Mouse (Mus musculus) thymus, postnatal 25 days (tissue): ENCODE results near the gene Ift80.
"Not testable (repeated sequence)": the region's sequence is repeated elsewhere in the genome, so short reads cannot be mapped to it uniquely, and the experiment has no call there.

Experiments used
- DNase-seq: peaks from one replicate; pipeline ENCODE4 v3.0.0; 2022

Ift80 gene

GRCm38 (mm10) chr3:69004437-69005337 is at the start of gene Ift80, which contains the start of gene Smc4:
Gene Ift80 (minus strand): TSS chr3:69004570.
Gene Smc4 (plus strand): TSS chr3:69004738.
- peak; percentile 95 for DNase-seq

GRCm38 (mm10) chr3:69051894-69052293 is 47.5 kb upstream of the Ift80 start:
- no peak for DNase-seq

DNA sequence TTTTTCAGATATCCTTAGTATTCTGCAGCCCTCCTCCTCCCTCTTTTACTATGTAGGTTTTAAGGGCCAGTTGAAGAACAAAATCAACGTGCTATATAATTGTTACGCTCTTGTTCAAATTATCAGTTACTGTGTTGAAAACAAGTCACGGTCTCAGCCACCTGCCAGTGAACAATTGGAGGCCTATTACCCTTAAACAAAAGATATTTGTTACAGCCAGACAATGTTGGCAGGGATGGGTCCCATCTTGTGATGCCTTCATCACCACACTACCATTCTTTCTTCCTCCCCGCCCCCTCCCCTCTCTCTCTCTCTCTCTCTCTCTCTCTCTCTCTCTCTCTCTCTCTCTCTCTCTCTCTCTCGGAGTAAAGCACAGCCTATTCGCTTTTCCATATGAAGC is 44.6 kb upstream of the Ift80 start:
- no peak for DNase-seq

DNA sequence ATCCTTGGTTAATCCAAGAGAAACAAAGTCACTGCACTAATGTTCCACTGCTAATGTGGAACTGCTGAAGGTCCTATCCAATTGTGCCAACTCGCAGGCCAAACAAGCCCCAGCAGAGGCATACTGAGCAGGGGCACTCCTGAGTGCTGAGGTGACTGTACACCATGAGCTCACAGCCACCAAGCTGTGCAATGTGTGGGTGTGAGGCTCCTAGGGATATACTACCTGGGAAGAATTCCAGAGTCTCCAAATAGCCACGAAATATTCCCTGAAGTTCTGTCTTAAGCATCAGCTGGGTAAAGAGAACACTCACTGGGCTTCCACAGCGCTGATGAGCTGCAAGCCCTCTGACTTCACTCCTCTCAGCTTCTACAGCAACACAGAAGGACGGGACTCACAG is 43.3 kb upstream of the Ift80 start:
- no peak for DNase-seq

DNA sequence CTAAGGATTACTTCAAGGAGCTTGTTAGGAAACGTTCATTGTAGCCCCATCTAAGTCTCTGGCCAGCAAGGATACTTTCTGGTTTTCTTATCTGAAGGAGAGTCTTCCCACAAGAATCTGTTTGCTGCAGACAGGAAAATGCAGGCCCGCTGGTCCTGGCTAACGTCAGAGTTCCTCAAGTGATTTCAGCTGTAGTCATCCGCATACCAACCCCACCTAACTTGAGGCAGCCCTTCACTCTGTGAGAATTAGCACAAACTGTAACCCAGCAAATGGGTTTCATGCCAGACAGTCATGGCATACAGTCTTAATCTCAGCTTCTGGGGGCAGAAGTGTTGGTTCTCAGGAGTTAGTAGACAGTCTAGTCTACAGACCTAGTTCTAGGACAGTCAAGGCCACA is 42.1 kb upstream of the Ift80 start:
- DNase-seq: no peak

DNA sequence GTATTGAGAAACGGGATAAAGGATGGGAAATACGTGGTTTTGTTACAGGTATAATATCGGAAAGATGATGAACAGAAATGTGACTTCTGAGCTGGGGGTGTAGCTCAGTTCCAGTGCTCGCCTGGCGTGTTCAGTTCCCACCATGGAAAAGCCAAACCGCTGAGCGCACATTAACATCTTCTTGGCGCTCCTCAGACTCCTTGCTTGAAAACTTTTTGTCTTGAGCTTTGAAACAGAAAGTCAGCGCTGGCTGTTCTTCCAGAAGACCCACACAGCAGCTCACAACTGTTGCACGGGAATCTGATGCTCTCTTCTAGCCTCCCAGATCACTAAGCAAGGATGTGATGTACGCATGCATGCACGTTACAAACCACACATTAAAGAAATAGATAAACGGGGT is 41.4 kb upstream of the Ift80 start:
- no peak for DNase-seq

DNA sequence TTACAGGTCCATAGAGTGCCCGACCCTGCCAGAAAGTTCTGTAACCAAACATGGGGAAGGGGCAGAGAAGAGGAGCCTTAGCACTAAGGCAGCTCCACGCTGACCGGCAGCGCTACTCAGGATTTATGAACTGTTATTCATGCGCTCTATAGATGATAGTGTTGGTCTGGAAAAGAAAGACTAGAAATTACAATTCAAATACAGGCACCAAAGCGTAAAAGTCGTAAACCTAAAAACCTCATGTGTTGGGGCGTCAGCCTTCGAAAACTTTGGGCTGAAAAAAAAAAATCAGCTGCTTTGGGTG is 41.0 kb upstream of the Ift80 start:
- no peak for DNase-seq

- peak; percentile 93 for DNase-seq
Observed at GRCm38 (mm10) chr3:69044645-69045399, 40.5 kb upstream of the Ift80 start, which contains the start of gene Trim59. Gene Trim59 (minus strand): TSS chr3:69044755.

GRCm38 (mm10) chr3:69044167-69044591 is 39.8 kb upstream of the Ift80 start:
- no peak for DNase-seq

DNA sequence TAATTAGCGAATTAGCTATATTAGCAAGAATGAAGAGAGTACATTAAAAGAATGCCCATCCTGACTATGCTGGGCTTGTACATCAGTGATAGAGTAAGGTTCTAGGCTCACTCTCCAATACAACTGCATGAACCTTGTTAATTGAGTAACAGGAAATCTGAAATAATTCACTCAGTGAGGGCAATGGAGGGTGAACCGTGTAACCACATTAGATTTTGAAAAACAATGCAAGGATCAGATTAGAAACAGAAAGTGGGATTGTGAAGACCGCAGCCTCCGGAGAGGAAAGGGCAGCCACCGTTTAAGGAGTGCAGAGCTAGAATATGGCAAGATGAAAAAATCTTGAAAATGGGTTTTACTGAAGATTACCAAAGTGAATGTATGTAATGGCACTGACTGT is 36.9 kb upstream of the Ift80 start:
- DNase-seq: no peak

DNA sequence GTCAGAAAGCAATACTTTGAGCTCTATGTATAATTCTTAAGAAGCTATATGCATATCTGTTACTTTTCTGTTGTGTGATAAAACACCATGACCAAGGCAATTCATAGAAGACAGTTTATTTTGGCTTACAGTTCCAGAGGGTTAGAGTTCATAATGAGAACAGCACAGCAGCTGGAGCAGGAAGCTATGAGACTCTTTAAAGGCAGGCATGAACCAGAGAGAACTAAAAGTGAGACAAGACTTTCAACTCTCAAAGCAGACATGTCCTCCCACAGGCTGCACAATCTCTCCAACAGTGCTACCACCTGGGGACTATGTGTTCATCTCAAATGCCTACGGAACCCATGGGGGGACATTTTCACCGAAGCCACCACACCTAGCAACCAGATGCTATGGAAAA is 35.7 kb upstream of the Ift80 start:
- no peak for DNase-seq

DNA sequence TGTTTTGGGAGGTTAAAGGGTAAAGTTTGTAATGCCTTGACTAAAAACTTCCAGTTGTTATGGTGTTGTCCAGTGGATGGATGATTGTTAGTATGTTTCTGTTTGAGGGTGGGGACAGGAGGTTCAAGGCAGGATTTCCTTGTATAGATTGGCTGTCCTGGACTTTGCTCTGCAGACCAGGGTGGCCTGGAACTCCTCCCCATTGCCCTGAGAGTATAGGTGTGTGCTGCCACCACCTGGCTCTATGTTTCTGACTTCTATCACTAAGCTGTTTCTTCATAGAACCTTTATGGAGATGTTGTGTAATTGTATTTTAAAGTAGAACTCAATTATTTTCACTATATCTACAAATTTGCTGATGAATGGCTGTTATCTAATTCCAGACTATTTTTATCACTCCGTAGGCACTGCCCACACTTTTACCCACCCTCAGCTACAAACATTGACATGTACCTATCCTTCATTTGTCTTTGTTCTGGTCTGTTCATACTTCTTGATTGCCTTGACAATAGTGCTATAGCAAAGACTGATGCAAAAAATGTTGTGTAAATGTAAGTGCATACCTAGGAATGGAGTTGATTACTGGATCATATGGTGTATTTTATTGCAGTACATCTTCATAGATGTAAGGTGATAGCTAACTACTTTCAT is 21.9 kb upstream of the Ift80 start:
- DNase-seq: no peak

DNA sequence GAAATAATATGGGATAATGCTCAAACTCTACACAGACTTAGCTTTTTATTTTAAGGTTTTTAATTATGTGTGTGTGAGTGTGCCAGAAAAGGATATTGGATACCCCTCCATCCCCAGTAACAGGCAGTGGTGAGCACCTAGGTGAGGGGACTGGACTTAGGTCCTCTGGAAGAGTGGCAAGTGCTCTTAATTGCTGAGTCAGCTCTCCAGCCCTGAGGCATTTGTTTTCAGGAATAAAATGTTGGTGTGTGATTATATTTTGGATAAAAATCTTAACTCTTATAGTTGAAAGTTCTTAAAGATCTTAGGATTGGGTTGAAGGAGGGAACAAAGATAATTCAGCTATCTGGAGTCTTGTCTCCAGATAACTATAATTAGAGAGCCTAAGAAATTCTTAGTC is 16.4 kb upstream of the Ift80 start:
- DNase-seq: no peak

GRCm38 (mm10) chr3:69020285-69020684 is 15.9 kb upstream of the Ift80 start:
- DNase-seq: peak; percentile 53

- not testable (repeated sequence) for DNase-seq
Observed at GRCm38 (mm10) chr3:69018635-69019034, 14.3 kb upstream of the Ift80 start.

- DNase-seq: no peak
Observed at GRCm38 (mm10) chr3:69017181-69017580, 12.8 kb upstream of the Ift80 start.

DNA sequence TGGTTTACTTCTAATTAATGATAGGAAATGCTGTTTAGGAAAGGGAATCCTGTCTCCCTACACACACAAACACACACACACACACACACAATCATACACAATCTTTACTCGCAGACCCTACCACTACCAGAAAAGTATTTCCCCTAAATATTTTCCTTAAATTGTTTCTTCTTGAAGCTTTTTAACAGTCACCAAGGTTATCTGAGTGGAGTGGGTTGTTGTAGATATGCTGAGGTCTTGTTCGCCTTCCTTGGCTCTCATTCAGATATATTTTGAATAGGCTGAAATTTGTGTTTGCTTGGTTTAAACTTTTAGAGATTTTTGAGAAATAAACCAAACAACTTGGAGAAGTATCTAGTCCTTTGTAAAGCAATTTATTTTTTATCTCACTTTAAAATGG is 4.5 kb upstream of the Ift80 start:
- no peak for DNase-seq

GRCm38 (mm10) chr3:69006246-69006760 is 1.9 kb upstream of the Ift80 start:
- DNase-seq: peak; percentile 60

- peak; percentile 65 for DNase-seq
Observed at GRCm38 (mm10) chr3:69005338-69006245, 1.2 kb upstream of the Ift80 start.

- no peak for DNase-seq
Observed at GRCm38 (mm10) chr3:69004055-69004436, 324 bp downstream of the Ift80 start.

DNA sequence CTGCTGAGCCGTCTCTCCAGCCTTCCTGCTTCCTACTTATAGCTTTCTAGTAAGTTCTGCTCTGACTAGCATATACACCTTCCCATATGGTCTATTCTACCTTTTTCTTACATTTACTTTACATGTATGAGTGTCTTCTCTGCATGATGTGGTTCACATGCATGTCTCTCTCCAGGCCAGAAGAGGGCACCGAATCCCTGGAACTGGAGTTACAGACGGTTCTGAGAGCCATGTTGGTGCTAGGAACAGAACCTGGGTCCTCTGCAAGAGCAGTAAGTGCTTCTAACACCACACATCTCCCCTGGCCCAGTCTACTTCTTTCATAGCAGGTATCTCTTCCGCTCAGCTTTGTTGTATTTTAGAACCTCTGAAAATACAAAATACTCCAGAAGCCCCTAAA is 1.6 kb downstream of the Ift80 start:
- DNase-seq: no peak

GRCm38 (mm10) chr3:68986550-68986949 is 17.8 kb downstream of the Ift80 start:
- DNase-seq: no peak
